Mouse (Mus musculus) heart, postnatal 0 days (tissue): ENCODE results near the gene Telo2.

Experiments
- CTCF ChIP-seq: IDR thresholded peaks from 2 replicates; pipeline ENCODE4 v1.5.1; 2016; ENCODE audit warnings: antibody characterized with exemption, control low read depth, low read depth
- EP300 ChIP-seq: IDR thresholded peaks from 2 replicates; pipeline ENCODE4 v1.6.1; 2016; ENCODE audit warnings: antibody characterized with exemption, low read depth

GRCm38 (mm10) chr17:25089158-25089557 is 26.6 kb downstream of the Telo2 start:
- no peak for TF ChIP-seq CTCF
- TF ChIP-seq EP300 = no peak
